Mouse (Mus musculus): Measurements from ENCODE around the gene Mtor.

- TF ChIP-seq CTCF (IDR thresholded peaks at IDR 0.05; ENCODE audit: extremely low read depth, insufficient read depth, insufficient read length, insufficient replicate concordance) (no peak), POLR2A (IDR thresholded peaks at IDR 0.05; ENCODE audit: low read depth, low read length) (no peak)
Measured at GRCm38 (mm10) chr4:148586648-148587047, 138.2 kb downstream of the Mtor start.

All from spleen, adult 2 months (tissue).